Mouse (Mus musculus) gonadal fat pad, adult 2 months (tissue): ENCODE data around the gene Krt18. TPM values are rescaled to one million over a fixed set of nuclear protein-coding genes. Genes with fewer than 3 reads are reported as not detected.
"Not testable (repeated sequence)": the region's sequence is repeated elsewhere in the genome, so short reads cannot be mapped to it uniquely, and the experiment has no call there.

Source experiments
- DNase-seq: peaks from one replicate; pipeline ENCODE4 v3.0.0-alpha.2; 2012; ENCODE audit warnings: low read depth
- polyA plus RNA-seq: library from polyadenylated mRNA; depleted of rRNA; stranded (reverse); fragments of >200 nt; gene quantifications from 2 replicates; pipeline ENCODE4 v1.2.3, GENCODE M21; 2012; rRNA removed

Krt18 gene
- polyA plus RNA-seq, 1 experiment = 184 TPM

- DNase-seq = no peak
Observed at GRCm38 (mm10) chr15:102065661-102066325, 37.8 kb downstream of the Krt18 start.

DNA sequence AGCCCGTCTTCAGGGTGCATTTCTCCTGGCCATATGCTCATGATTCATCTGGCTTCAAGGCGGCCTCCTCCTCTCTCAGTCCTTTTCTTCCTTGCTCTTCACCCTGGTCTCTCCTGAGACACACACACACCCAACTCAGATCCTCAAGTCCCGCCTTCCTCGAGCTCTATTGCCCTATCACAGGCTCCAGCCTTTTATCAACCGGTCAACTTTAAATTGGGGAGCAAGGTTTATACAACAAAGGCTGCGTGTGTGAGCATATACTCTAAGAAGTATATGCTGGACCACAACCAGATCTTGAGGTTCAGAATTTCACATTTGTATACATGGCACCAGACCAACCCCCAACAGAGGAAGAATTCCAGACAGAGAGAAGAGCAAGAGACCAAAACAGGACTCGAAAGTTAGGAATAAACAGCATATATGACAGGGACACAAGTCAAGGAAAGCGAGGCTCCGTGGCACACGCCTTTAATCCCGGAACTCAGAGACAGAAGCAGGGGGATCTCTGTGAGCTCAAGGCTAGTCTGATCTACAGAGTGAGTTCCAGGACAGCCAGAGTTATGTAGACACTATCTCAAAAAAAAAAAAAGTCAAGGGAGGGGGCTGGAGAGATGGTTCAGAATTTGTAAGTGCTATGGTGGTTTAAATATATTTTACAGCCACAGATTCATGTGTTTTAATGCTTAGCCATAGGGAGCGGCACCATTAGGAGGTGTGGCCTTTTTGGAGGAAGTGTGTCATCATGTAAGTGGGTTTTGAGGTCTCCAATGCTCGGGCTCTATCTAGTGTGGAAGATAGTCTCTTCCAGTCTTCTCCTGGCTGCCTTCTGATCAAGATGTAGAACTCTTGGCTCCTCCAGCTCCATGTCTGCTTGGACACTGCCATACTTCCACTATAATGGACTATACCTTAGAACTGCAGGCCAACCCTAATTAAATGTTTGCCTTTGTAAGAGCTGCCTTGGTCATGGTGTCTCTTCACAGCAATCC, 42.8 kb downstream of the Krt18 start:
- DNase-seq = no peak

DNA sequence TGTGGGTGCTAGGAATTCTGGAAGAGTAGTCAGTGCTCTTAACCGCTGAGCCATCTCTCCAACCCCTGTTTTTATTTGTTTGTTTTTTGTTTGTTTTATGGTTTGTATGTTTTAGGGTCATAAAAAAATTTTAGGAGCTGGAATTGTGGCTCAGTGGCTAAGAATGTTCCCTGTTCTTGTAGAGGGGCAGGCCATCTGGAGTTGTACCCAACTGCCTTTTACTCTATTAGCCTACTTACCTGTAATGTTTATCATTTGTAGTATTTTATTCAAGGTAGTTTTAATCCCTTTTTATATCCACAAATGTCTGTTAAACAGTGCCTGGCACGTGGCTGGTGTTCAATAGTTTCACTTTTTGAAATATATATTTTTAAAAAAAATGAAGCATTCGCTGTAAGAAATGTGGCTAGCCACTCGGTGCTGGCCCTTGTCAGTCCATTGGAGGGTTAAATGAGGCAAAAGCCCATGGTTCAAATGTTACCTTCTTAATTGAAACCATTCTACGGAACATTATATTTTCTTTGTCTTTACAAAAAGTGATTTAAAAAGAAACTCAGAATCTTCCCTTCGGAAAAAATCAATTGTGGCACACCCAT, 45.1 kb downstream of the Krt18 start:
- DNase-seq = no peak

GRCm38 (mm10) chr15:102073559-102074069, 45.6 kb downstream of the Krt18 start, which contains the start of gene Eif4b:
Eif4b (plus strand) TSS chr15:102073773.
- peak; percentile 70 for DNase-seq

- no peak for DNase-seq
Observed at GRCm38 (mm10) chr15:102074070-102074731, 46.2 kb downstream of the Krt18 start.

GRCm38 (mm10) chr15:102074876-102075585, 47.1 kb downstream of the Krt18 start:
- DNase-seq = peak; percentile 56

DNA sequence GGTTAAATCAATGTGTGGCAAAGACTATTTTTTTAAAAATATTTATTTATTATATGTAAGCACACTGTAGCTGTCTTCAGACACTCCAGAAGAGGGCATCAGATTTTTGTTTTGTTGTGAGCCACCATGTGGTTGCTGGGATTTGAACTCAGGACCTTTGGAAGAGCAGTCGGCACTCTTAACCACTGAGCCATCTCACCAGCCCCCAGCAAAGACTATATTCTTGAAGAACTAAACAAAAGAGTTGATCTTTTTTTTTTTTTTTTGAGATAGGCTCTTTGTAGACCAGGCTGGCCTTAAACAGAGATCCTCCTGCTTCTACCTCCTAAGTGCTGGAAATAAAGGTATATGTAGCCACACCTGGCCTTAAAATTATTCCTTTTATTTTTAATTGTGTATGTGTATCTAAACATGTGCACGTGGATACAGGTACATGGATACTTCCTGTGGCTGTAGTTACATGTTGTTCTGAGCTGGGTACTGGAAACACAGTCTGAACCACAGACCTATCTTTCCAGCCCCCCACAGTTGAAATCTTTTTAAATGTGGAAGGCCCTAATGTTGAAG, 49.2 kb downstream of the Krt18 start:
- no peak for DNase-seq

- DNase-seq = no peak
Observed at GRCm38 (mm10) chr15:102079221-102079620, 51.2 kb downstream of the Krt18 start.

- DNase-seq = not testable (repeated sequence)
Observed at GRCm38 (mm10) chr15:102079924-102080323, 51.9 kb downstream of the Krt18 start.

DNA sequence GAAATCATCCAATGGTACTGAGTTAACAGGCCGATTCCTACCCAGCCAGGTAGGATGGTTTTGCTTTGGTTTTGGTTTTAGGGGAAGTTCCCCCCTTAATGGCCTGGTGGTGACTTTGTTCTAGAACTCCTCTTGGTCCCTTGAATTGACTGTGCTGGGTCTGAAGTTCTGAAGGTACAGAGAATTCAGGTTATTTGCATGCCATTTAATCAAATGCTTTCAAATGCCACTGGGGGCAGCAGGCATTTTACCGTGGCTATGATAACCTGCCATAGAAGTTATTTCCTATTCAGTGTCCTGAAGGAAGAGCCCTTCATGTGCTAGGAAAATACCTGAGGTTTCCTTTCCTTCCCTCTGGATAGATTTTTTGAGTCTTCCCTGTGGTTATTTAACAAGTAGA, 52.4 kb downstream of the Krt18 start:
- no peak for DNase-seq

Other genes starting within 250 kb of the Krt18 start
- gene Krt72, start 241.7 kb upstream of the Krt18 start, polyA plus RNA-seq = not detected in 2 replicates
- not detected in 2 replicates for gene Krt73, start 225.8 kb upstream of the Krt18 start, polyA plus RNA-seq
- gene Krt2, start 210.0 kb upstream of the Krt18 start, polyA plus RNA-seq = not detected in 2 replicates
- 0.05 TPM in 1 of 2 replicates, not detected in the other for gene Krt1, start 177.4 kb upstream of the Krt18 start, polyA plus RNA-seq
- 0.22 TPM in 1 of 2 replicates, not detected in the other for gene Krt77, start 158.5 kb upstream of the Krt18 start, polyA plus RNA-seq
- gene Krt76, start 135.3 kb upstream of the Krt18 start, polyA plus RNA-seq = not detected in 2 replicates
- gene Krt4, start 103.4 kb upstream of the Krt18 start, polyA plus RNA-seq = 0.41 and 2.0 TPM in 2 replicates
- gene Krt79, start 87.9 kb upstream of the Krt18 start, polyA plus RNA-seq = 3.8 and 9.8 TPM in 2 replicates
- 0.35 and 0.38 TPM in 2 replicates for gene Krt78, start 73.9 kb upstream of the Krt18 start, polyA plus RNA-seq
- gene Krt8, start 23.7 kb upstream of the Krt18 start, polyA plus RNA-seq = 186 and 255 TPM in 2 replicates
- 72.3 and 133 TPM in 2 replicates for gene Eif4b, start 45.6 kb downstream of the Krt18 start, polyA plus RNA-seq
- 92.6 and 151 TPM in 2 replicates for gene Tns2, start 72.2 kb downstream of the Krt18 start, polyA plus RNA-seq
- 60.3 and 67.4 TPM in 2 replicates for gene Spryd3, start 108.1 kb downstream of the Krt18 start, polyA plus RNA-seq
- gene Igfbp6, start 116.2 kb downstream of the Krt18 start, polyA plus RNA-seq = 136 and 152 TPM in 2 replicates
- gene Soat2, start 122.3 kb downstream of the Krt18 start, polyA plus RNA-seq = 0.69 and 1.1 TPM in 2 replicates
- 42.2 and 42.7 TPM in 2 replicates for gene Zfp740, start 175.1 kb downstream of the Krt18 start, polyA plus RNA-seq
- gene Csad, start 176.5 kb downstream of the Krt18 start, polyA plus RNA-seq = 237 and 241 TPM in 2 replicates
- gene Itgb7, start 203.8 kb downstream of the Krt18 start, polyA plus RNA-seq = 4.6 and 5.6 TPM in 2 replicates
- gene Rarg, start 229.3 kb downstream of the Krt18 start, polyA plus RNA-seq = 35.1 and 37.8 TPM in 2 replicates
- gene Gm9918, start 242.4 kb downstream of the Krt18 start, polyA plus RNA-seq = 0.25 and 0.27 TPM in 2 replicates